Mouse (Mus musculus): Measurements from ENCODE around the gene Daam1. TPM values are rescaled to one million over a fixed set of nuclear protein-coding genes. Genes with fewer than 3 reads are reported as not detected.

Gene Daam1
- total RNA-seq (2021) = 10 to 100 TPM; 49.3 to 53.9 TPM

DNA sequence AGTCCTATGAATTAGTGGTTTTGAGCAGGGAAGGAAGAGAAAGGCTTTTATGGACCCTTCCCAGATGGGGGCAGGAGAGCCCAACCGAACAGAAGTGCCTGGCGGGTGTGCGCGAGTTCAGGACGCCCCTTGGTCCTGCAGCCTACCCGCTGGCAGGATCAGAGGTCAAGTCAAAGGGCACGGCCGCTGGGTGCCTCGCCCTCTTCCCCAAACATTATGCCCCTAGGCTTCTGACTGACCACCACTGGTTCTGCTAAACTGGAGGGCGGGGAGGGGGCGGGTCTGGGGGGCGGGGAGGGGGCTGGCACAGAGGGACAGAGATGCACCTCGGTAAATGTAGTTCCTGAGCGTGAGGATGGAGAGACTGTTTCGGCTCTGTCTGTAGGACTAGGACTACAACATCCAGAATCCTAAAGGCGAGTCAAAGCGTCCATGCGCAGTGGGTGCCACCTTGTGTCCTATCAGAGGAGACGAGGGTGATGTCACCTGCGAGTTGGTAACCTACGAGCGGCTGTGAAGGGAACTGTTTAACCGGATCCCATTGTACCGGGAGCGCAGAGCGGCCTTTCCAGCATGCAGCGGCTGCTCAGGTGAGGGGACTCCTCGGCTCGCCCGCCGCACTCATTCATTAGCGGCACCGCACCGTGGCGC lies at the start of gene Daam1:
TSS of gene Daam1 (plus strand) at position 472 of the 651 bp plus-strand sequence.
- DNase-seq (ENCODE audit: low spot score in 2 of 2) = peak; percentile 91 to 94
- intact Hi-C loops (cut with DNase I) = loop anchor here (5.0 kb wide), 4 partner anchors 77 to 217 kb away; no protein-coding TSS in a partner anchor

DNA sequence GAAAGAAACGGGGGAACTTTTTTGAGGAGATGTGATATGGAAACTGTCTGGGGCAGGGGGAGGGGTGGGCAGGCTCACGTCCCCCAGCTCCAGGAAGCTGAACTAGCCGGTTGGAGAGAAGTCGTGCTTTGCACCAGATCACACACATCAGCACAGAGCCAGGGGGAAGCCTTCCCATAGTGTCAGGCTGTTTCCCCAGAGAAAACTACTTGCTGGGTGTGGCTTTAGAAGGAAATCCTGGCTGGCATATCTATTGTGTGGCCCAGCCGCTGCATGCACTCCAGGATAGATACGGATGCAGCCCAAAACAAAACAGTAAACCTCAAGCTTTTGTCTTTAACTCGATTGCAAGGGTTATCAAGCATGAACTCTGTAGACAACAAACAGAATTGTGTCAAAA lies 49.7 kb upstream of the Daam1 start:
- intact Hi-C loops (cut with DNase I) = no loop called here
- no peak for DNase-seq (ENCODE audit: low spot score in 2 of 2)

DNA sequence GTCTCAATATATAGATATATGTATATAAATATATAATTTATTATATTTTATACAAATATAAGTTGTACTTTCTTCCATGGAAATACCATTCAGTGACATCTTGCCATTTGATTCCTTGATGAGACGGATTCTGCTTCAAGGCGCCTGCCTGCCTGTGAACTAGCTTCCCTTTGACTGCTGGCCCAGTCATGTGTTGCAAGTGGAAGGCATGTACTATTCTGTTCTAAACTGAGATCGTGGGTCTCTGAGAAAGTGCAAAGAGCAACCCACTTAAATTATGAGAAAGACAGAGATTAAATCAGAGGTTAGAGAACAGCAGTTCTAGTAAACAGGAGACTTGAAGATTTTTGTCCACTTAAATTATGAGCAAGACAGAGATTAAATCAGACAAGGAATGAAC lies 46.9 kb upstream of the Daam1 start:
- DNase-seq (ENCODE audit: low spot score in 2 of 2) = no peak
- intact Hi-C loops (cut with DNase I) = no loop called here

DNA sequence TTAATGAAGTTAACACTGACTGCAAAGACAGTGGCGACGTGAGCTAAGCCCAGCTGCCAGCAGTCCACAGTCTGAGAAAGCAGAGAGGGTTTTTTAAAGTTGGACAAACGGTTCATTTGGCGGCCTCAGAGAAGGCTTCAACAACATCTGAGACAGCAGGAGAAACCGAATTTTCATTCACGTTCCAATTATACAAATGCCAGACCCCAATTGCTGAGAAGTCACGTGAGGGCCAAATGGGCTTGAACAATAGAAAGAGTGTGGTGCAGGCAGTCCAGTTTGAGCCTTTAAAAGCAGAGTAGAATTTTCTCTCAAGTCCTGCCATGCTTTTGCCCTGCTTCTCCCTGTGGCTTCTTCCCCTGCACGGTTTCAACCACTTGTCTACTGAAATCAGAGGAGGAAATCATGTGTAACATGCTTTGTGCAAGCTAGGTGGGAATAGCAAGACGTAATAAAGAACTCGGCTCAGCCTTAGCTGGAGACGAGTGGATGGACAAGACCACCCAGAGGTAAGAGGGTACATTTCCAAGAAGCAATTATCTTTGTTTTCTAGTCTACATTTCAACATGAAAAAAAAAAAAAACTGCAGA lies 46.1 kb upstream of the Daam1 start:
- DNase-seq (ENCODE audit: low spot score in 2 of 2) = no peak
- intact Hi-C loops (cut with DNase I) = no loop called here

DNA sequence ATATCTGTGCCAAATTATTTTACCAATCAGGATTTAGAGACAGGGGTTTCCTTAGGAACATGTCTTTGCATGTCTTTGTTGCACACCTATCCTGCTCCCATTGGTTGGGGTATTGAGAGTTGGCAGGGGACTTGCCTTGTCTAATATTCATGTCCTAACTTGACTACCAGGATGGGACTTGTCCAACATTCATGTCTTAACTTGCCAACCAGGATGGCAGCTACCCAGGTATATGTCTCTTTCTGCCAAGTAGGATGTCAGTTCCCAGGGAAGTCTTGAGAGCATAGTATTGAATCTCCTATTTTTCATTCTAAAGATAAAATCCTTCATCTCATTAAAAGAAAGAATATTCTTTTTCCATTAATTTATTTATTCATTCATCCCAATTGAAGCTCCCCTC lies 44.4 kb upstream of the Daam1 start:
- intact Hi-C loops (cut with DNase I) = no loop called here
- no peak for DNase-seq (ENCODE audit: low spot score in 2 of 2)

DNA sequence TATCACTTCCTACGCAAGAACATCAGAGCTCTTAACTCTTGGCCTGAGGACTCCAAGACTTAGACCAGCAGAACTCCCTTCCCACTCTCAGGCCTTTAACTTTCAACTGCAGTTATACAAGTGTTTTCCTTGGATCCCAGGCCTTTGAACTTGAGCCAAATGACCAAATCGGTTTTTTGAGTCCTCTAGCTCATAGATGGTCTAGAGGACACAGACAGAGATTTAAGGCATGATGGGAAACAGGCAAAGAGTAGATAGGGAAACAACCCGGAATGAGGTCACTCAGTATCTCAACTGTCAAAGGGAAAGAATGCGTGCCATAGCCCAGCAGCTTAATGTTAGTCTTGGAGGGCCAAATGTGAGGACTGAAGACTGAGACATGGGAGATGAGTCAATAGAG lies 42.1 kb upstream of the Daam1 start:
- no peak for DNase-seq (ENCODE audit: low spot score in 2 of 2)
- intact Hi-C loops (cut with DNase I) = no loop called here

DNA sequence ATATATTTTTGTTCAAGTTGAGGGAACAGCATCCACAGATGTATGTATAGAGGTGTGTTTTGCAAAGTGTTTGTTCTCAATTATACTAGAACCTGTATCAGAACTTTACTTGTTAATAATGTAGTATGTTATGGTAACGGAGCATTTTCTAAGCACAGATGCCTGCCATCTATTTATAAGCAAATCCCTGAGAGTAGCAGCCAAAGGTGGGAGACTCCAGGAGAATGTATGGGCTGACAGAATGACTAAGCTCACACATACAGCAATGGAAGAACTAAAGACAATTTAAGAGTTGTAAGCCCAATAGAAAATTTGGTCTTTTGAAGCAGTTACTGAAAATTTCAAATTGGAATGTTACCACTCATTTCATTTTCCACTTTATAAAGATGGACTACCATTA lies 40.3 kb upstream of the Daam1 start:
- no peak for DNase-seq (ENCODE audit: low spot score in 2 of 2)
- intact Hi-C loops (cut with DNase I) = no loop called here

DNA sequence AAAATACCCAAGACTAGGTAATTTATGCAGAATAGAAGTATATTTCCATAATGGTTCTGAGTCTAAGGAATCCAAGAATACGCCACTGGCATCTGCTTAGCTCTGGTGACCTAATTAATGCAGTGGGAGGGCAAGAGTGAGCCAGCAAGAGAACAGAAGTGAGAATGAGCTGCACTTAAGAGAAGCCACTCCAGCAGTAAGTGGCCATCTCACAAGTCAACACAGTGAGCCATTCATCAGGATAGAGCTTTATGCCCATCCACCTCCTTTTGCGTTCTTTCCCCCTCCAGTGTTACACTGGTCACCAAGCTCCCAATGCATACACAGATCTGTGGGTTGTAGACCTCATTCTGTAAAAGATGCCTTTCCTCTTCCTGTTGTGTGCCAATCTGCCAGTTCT lies 37.8 kb upstream of the Daam1 start:
- no peak for DNase-seq (ENCODE audit: low spot score in 2 of 2)
- intact Hi-C loops (cut with DNase I) = no loop called here

DNA sequence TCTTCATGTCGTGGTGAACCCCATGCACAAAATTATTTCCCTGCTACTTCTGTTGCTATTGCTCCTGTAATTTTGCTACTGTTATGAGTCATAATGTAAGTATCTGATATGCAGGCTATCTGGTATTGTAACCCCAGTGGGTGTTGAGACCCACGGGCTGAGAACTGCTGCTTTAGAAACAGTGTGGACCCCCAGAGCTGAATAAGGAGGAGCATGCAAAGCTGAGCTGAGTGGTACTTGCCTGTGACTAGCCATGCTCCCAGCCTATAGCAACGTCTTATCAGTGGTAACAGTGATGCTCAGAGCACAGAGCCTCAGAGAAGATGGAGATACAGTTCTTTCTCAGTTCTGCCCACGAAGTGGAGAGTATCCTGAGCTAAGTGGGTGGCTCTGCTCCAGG lies 35.3 kb upstream of the Daam1 start:
- intact Hi-C loops (cut with DNase I) = no loop called here

DNA sequence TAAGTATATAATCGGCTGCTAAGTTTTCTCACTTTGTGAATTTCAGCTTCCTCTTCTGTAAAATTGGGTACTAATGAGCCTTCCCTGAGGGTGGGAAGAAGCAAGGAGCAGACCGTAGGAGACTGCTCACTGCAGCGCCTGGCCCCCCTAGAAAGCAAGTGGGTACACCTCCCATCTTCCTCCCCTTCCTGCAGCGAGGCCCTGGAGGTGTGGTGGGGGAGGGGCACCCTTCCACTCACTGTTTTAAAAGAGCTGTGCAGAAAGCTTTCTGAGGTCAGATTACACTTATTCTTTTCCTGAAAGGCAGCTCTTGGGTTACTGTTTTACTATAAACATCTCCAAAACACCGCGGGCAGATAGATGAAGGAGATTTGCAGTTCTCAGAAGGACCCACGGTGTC lies 34.4 kb upstream of the Daam1 start:
- intact Hi-C loops (cut with DNase I) = no loop called here
- peak in 1 of 2 experiments; percentile 25 for DNase-seq (ENCODE audit: low spot score in 2 of 2)

More for the DNA sequence above, 35.3 kb upstream of the Daam1 start:
- peak in 1 of 2 experiments; percentile 20 for DNase-seq (ENCODE audit: low spot score in 2 of 2)

DNA sequence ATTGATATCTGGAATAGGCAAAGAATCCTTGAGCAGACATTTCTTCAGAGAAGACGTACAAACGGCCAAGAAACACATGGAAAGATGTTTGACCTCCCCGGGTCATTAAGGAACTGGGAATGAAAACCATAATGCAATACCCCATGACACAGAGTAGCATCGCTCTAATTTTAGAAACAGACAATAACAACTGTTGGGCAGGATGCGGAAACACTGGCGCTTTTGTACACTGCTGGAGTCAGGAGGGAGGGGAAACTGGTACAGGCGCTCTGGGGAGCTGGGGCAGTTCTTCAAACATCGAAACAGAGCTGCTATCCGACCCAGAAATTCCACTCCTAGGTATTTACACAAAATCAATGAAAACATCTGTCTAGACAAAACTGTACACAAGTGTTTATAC lies 23.6 kb upstream of the Daam1 start:
- intact Hi-C loops (cut with DNase I) = no loop called here
- no peak for DNase-seq (ENCODE audit: low spot score in 2 of 2)

DNA sequence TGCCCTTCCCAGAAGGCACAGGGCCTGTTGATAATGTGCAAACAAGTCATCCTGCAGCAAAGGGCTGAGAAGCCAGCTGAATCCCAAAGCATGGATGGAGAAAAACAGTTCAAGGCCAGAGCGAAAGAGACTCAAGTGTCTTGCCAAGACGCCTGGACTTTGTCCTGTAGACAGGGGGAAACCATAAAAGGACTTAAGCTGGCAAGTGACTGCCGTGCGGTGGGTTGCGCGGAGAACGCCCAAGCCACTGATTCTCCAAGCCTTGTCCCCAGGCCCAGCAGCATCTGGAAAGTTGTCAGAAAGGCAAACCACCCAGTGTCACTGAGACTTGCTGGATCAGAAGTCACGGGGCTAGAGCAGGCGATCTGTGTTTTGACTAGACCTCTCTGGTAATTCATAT lies 22.2 kb upstream of the Daam1 start:
- no peak for DNase-seq (ENCODE audit: low spot score in 2 of 2)
- intact Hi-C loops (cut with DNase I) = no loop called here

DNA sequence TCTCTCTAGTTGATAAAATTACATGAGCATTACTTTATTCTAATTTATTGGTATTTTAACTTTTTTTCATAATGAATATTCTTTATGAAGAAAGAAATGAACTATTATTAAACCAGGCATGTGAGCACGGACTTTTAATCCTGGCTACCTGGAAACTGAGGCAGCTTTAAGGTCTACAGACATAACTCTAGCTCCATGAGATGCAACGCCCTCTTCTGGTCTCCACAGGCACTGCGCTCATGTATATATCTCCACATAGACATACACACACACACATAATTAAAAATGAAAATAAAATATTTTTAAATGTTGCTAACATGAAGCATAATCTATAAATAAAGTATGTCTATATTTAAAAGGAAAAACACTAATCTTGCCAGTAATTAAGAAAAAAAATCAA lies 21.3 kb upstream of the Daam1 start:
- intact Hi-C loops (cut with DNase I) = no loop called here

DNA sequence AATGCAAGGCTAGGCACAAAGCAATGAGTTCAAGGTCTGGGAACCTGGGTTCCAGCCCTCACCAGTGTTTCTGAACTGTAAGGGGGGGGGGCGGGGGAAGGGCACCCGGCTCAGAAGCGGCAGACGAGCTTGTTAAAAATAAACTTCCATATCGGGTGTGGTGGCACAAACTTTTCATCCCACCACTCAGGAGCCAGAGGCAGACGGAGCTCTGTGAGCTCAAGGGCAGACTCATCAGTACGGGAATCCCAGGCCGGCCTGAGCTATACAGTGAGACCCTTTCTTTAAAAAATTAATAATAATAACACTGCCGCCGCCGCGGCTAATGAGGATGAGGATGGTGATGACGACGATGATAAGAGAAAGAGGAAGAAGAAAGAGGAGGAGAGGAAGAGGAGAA lies 18.3 kb upstream of the Daam1 start:
- intact Hi-C loops (cut with DNase I) = no loop called here
- no peak for DNase-seq (ENCODE audit: low spot score in 2 of 2)

More for the DNA sequence above, 21.3 kb upstream of the Daam1 start:
- no peak for DNase-seq (ENCODE audit: low spot score in 2 of 2)

DNA sequence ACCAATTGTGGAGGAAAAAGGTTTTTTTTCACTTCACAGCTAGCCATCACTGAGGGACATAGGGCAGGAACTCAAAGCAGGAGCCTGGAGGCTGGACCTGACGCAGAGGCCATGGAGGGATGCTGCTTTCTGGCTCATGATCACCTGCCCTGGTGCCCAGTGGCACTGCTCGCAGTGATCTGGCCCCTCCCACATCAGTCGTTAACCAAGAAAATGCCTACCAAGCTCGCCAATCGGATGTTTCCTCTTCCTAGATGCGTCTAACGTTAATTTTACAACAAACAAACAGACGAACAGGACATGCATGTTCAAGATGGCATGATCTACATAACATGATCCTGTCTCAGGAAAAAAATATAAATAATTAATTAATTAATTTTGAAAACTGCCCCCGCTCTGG lies 17.6 kb upstream of the Daam1 start:
- intact Hi-C loops (cut with DNase I) = no loop called here
- DNase-seq (ENCODE audit: low spot score in 2 of 2) = no peak

DNA sequence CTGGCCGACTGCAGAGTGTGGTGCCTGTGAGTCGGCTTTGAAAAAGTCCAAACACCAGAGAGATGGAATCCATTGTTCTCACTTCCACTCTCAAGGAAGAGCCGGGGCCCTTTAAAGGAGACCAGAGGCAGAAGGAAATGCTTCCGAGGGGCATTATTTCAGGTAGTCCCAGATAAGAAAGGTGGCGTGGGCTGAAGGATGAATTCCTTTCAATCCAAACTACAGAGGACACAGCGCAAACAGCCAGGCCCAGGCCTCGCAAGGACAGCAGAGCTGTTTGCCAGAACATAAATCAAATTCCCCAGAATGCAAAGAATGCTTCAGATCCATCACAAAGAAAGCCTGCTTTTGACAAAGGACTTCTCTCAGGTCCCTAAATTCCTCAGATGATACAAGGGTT lies 17.1 kb upstream of the Daam1 start:
- DNase-seq (ENCODE audit: low spot score in 2 of 2) = no peak
- intact Hi-C loops (cut with DNase I) = no loop called here

DNA sequence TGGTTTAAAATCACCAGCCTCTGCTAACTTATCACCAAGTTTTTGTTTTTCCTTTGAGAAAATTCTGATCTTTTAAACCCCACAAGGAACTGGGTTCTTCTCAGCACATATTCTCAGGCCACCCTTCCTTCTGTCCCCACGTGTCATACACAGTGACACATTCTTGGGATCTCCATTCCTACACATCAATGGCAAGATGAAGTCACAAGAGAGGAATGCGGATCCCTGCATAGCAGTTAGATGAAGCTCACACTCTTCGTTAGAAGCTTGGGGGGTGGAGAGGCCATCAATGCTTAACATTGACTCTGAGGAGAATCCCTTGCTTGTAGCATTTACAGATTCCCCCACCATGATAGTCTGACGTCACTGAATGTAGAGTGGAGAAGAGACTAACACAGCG lies 10.8 kb upstream of the Daam1 start:
- intact Hi-C loops (cut with DNase I) = no loop called here
- DNase-seq (ENCODE audit: low spot score in 2 of 2) = no peak

DNA sequence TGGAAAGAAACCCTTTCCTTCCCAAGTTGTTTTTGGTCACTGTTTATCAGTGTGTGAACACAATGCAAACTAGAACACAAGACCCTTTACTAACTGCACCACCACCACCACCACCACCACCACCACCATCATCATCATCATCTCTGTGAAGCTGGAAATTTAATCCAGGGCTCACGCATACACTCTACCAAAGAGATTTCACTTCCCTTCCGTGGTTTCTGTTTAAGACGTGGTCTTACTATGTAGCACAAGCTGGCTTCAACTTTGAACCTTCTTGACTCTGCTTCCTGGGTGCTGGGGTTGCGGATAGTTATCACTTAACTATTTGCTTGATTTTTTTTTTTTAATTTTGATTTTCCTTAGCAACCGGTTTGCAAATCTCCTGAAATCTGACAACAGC lies 9.6 kb upstream of the Daam1 start:
- intact Hi-C loops (cut with DNase I) = no loop called here

DNA sequence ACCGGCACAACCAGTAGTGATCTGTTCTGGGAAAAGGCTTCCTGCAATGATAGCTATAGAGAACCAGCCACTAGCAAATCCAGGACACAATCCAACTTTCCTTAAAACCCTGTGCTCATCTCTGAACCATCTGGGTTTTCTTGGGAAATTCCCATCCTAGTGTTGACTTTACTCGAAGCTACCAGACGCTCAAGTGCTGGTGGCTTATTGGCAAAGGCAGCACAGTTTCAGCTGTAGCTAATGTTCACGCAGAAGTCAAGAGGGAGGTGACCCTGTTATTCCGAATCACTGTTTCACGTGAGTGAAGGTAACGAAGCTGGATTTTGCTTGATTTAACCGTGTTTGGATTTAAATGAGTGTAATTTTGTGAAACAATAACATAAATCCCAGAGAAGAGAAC lies 9.1 kb upstream of the Daam1 start:
- intact Hi-C loops (cut with DNase I) = no loop called here
- DNase-seq (ENCODE audit: low spot score in 2 of 2) = no peak

More for the DNA sequence above, 9.6 kb upstream of the Daam1 start:
- DNase-seq (ENCODE audit: low spot score in 2 of 2) = no peak

DNA sequence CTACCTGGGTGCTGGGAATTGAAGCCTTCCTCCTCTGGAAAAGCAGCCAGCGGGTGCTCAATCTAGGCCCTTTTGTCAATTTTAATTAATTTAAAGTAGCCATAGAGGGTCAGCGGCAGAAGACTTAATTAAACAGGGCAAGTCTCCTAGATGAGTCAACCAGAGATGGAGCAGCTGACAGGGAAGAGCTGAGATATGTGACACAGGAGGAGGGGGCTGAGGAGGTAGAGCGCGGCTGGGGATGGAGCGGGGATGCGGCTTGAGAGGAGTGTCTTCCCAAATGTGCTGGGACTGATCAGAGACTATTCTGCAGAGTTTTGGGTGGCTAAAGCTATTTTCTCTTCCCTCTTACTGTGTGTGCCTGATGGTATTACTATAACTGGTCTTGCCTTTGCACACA lies 6.0 kb upstream of the Daam1 start:
- intact Hi-C loops (cut with DNase I) = no loop called here
- DNase-seq (ENCODE audit: low spot score in 2 of 2) = no peak

DNA sequence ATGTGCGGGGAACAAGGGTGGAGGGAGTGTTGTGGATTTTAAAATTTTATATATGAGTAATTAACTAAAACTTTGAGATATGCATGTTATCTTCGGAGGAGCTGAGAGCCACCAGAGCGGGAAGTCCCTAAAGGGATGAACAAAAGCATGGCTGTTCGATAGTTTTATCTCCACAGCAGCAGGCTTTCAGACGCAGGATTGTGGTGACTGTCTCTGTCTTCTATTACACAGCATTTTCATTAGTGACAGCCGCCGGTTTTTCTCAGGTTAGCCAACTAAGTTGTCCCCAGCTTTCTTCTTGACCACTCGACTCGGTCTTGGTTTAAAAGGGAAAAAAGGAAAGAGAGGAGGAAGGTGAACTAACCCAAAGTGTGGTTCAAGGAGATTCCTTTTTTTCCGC lies 739 bp upstream of the Daam1 start:
- intact Hi-C loops (cut with DNase I) = loop anchor here (5.0 kb wide), 4 partner anchors 77 to 217 kb away; no protein-coding TSS in a partner anchor
- no peak for DNase-seq (ENCODE audit: low spot score in 2 of 2)
